Mouse (Mus musculus): ENCODE results near the gene Rin1. TPM values are rescaled to one million over a fixed set of nuclear protein-coding genes. Genes with fewer than 3 reads are reported as not detected.
A peak's percentile ranks its signal among the peaks of the same experiment; 100 is the strongest.

Gene Rin1
- polyA plus RNA-seq, 1 experiment from 2014 or later, result 1.1 TPM

DNA sequence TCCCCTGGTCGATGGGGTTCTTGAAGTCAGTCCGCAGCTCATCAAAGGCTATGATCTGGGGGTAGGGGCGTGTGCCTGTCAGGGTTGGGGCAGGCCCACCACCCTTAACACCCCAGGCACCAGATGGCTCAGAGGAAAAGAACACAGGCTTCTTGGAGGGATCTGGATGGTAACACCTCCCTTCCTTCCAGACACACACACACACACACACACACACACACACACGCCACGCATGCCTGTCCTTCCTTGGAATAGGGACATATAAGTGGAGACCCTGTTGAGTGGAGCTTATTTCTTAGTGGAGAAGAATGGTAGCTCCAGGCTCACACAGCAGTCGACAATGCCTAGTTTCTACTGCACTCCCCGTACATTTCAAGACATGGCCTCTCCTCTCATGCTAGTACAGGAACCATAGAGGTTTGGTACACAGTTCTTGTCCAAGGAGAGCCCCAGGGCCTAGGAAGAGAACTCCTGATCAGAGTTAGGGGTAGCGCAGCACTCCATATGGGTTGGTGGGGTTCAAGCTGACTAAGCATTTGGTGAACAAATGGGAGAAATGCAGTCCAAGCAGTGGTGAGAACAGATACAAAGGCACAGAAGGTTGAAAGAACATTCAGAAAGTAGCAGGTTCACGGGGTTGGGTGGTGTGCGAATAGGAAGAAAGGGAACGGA, 44.6 kb downstream of the Rin1 start:
- ATAC-seq (ENCODE audit: low FRiP score), result no peak
- Histone ChIP-seq H3K4me2 (replicated peaks) (peak overlapping the region; percentile 56), H3K9me3 (ENCODE audit: control insufficient read depth, low read length) (no peaks in the 10 kb centered on the region), H3K27me3 (ENCODE audit: control insufficient read depth, insufficient read depth, low read length) (no peaks in the 10 kb centered on the region), H3K27ac (peak overlapping the region; percentile 96), H3K9ac (peak overlapping the region; percentile 99), H3K36me3 (replicated peaks; ENCODE audit: control insufficient read depth, insufficient read depth) (peaks cover 46% of the 10 kb centered on the region), H3K4me3 (replicated peaks; ENCODE audit: low read length) (peak overlapping the region; percentile 69), H3K4me1 (replicated peaks; ENCODE audit: control insufficient read depth, insufficient read depth, low read length) (peaks cover 49% of the 10 kb centered on the region)
- WGBS, result 26% methylated on average over 11 of the region's 11 CpGs
- no peak for DNase-seq (ENCODE audit: low spot score)

DNA sequence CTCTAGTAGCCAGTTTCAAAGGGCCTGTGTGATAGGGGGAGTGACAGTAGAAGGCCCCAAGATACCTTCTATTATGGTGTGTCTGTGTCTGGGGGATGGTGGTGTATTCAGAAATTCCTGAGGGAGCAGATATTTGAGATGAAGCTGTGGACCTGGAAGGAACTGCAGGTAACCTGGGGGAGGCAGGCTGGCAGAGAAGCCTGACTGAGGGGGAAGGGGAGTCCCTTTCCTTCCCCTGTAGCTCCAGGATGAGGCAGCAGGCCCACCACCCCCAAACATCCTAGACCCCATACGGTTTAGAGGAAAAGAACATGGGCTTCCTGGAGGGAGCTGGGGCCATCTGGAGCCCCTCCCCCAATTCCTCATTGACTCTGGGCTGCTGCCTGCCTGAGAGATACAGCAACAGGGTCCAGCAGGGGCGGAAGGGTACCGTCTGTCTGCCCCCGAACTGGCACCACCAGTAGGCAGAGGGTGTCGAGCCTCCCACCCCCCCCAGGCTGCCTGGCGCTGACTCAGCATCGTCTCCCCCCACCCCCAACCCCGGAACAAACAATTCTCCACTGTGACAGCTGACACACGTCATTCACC, 45.7 kb downstream of the Rin1 start:
- peak overlapping the region; percentile 69 for H3K4me3 ChIP-seq (replicated peaks; ENCODE audit: low read length)
- ATAC-seq (ENCODE audit: low FRiP score) (no peak), DNase-seq (ENCODE audit: low spot score) (no peak)
- peaks cover 48% of the 10 kb centered on the region for H3K36me3 ChIP-seq (replicated peaks; ENCODE audit: control insufficient read depth, insufficient read depth)
- H3K4me2 ChIP-seq (replicated peaks), result peak overlapping the region; percentile 56
- H3K4me1 ChIP-seq (replicated peaks; ENCODE audit: control insufficient read depth, insufficient read depth, low read length), result peaks cover 49% of the 10 kb centered on the region
- no peaks in the 10 kb centered on the region for H3K9me3 ChIP-seq (ENCODE audit: control insufficient read depth, low read length)
- peak overlapping the region; percentile 96 for H3K27ac ChIP-seq
- H3K27me3 ChIP-seq (ENCODE audit: control insufficient read depth, insufficient read depth, low read length), result no peaks in the 10 kb centered on the region
- H3K9ac ChIP-seq, result peak overlapping the region; percentile 99
- whole genome bisulfite sequencing, result 6% methylated on average over 9 of the region's 9 CpGs

DNA sequence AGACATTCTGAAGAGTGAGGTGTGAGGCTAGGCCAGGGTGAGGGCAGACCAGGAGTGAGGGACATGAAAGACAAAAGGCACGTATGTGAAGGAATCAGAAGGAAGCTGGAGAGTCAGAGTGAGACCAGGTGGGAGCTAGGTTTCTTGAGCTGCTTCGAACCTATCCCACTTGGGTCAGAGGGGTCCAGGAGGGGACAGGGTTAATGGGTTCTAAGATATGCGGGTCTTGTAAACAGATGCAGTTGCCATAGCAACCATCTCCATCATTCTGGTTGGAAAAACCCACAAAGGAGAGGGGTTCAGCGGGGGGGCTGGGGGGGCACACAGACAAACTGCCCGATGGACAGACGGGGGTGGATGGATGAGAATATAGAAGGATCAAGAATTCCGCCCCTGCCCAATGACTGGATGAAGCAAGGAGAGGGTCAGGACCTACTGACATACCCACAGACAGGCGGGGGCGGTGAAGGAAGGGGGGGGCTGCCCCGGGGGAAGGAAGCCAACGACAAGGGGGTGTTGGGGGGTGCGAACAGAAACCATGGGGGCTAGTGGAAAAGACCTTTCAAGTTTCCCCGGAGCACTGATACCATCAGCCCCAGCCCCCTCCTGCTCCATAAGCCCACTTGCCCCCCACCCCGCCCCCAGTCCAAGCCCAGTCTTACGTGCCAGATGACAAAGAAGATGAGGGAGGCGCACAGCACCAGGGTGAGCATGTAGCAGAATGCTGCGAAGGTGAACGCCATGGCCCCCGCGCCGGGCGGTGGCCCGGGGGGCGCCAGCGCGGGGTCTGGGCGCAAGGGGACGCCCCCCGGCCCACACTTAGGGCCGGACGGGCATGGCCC, 47.5 kb downstream of the Rin1 start:
- ATAC-seq (ENCODE audit: low FRiP score) (peak; percentile 15; the same call in 1 of the 2 replicates), DNase-seq (ENCODE audit: low spot score) (peak; percentile 58)
- H3K36me3 ChIP-seq (replicated peaks; ENCODE audit: control insufficient read depth, insufficient read depth), result peaks cover 48% of the 10 kb centered on the region
- H3K27me3 ChIP-seq (ENCODE audit: control insufficient read depth, insufficient read depth, low read length), result no peaks in the 10 kb centered on the region
- H3K27ac ChIP-seq, result peak overlapping the region; percentile 96
- peak overlapping the region; percentile 99 for H3K9ac ChIP-seq
- H3K4me2 ChIP-seq (replicated peaks), result peak overlapping the region; percentile 56
- H3K4me1 ChIP-seq (replicated peaks; ENCODE audit: control insufficient read depth, insufficient read depth, low read length), result peaks cover 49% of the 10 kb centered on the region
- peak overlapping the region; percentile 69 for H3K4me3 ChIP-seq (replicated peaks; ENCODE audit: low read length)
- 1% methylated on average over 28 of the region's 31 CpGs for WGBS
- no peaks in the 10 kb centered on the region for H3K9me3 ChIP-seq (ENCODE audit: control insufficient read depth, low read length)

DNA sequence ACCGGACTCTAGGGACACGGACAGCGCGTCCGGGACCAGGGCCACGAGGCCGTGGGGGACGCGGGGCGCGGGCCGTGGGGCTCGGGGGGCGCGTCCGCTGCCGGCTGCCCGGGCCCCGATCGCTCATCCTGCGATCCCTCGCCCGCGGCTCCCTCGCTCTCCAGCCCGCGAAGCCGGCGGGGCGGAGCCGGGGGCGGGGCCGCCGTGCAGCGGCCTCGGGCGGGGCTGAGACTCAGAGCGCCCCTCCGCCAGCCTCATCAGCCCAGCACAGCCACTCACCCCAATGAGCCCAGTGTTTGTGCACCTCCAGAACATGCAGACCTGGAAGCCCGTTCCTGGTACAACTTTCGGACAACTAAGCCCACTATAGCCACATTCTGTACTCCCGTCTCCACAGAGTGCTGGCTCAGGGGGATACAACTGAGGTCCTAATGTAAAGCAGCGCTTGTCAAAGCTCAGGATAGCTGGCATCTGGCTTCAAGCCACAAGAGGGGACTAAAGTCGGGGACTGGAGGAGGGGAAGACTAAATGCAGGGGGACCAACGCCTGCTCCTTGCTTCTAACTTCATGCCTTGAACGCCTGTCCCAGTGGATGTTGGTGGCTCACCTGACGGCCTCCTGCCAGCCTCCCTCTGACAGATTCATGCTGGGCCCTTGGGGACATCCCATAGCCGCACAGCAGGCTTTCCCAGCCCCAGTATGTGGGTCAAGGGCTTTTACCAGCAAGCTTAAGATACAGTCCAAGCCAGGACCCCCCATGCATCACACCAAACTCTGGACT, 48.3 kb downstream of the Rin1 start, which contains the start of gene Cnih2:
TSS of gene Cnih2 (minus strand) at position 159 of the 781 bp plus-strand sequence.
- Histone ChIP-seq H3K27me3 (ENCODE audit: control insufficient read depth, insufficient read depth, low read length) (no peaks in the 10 kb centered on the region), H3K36me3 (replicated peaks; ENCODE audit: control insufficient read depth, insufficient read depth) (peaks cover 48% of the 10 kb centered on the region), H3K27ac (peak within 1 kb of the TSS; percentile 96), H3K4me1 (replicated peaks; ENCODE audit: control insufficient read depth, insufficient read depth, low read length) (peaks cover 43% of the 10 kb centered on the region), H3K9me3 (ENCODE audit: control insufficient read depth, low read length) (no peaks in the 10 kb centered on the region), H3K9ac (peak within 1 kb of the TSS; percentile 99), H3K4me3 (replicated peaks; ENCODE audit: low read length) (peak within 1 kb of the TSS; percentile 69), H3K4me2 (replicated peaks) (peak within 1 kb of the TSS; percentile 56)
- peak; percentile 70 for ATAC-seq (ENCODE audit: low FRiP score)
- DNase-seq (ENCODE audit: low spot score), result peak; percentile 79
- 1% methylated on average over 21 of the region's 48 CpGs for WGBS

DNA sequence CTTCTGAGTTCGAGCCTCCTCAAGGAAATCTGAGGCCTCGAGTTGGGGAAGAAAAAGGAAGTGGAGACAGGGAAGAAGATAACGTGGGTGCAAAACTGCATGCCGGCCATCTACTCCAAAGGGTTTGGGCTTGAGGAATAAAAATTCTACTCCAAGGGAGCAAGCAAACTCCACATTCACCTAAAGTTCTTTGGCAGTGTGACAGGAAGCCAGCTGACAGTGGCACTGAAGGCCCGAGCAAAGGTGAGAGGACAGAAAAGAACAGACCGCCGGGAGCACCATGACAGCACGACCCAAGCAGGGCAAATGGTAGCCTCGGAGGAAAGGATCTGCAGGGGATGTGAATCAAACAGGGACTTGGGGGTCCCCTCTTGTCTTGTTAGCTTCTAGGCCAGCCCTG, 55.8 kb downstream of the Rin1 start:
- H3K4me2 ChIP-seq (replicated peaks), result peak overlapping the region; percentile 92

More for the DNA sequence above, 55.8 kb downstream of the Rin1 start:
- Histone ChIP-seq H3K9ac (peak overlapping the region; percentile 91), H3K27me3 (ENCODE audit: control insufficient read depth, insufficient read depth, low read length) (no peaks in the 10 kb centered on the region), H3K9me3 (ENCODE audit: control insufficient read depth, low read length) (no peaks in the 10 kb centered on the region), H3K36me3 (replicated peaks; ENCODE audit: control insufficient read depth, insufficient read depth) (peaks cover 77% of the 10 kb centered on the region), H3K4me3 (replicated peaks; ENCODE audit: low read length) (peak overlapping the region; percentile 62), H3K27ac (peak overlapping the region; percentile 94), H3K4me1 (replicated peaks; ENCODE audit: control insufficient read depth, insufficient read depth, low read length) (peaks cover 7% of the 10 kb centered on the region)
- WGBS, result 24% methylated on average over 9 of the region's 9 CpGs
- no peak for DNase-seq (ENCODE audit: low spot score)
- no peak for ATAC-seq (ENCODE audit: low FRiP score)

Other genes with a start within 250 kb of the Rin1 start
- 8.6 and 10.5 TPM in 2 replicates for gene Gm21992, start 238.9 kb upstream of the Rin1 start, polyA plus RNA-seq (2014; fragmentation: Nextera tagmentation; extraction: Ambion mirVana)
- gene Rbm14, start 238.8 kb upstream of the Rin1 start, polyA plus RNA-seq (2014; fragmentation: Nextera tagmentation; extraction: Ambion mirVana), result 56.3 and 62.8 TPM in 2 replicates
- gene Ccs, start 211.1 kb upstream of the Rin1 start, polyA plus RNA-seq (2014; fragmentation: Nextera tagmentation; extraction: Ambion mirVana), result 31.9 and 41.4 TPM in 2 replicates
- gene Ccdc87, start 211.1 kb upstream of the Rin1 start, polyA plus RNA-seq (2014; fragmentation: Nextera tagmentation; extraction: Ambion mirVana), result 0.71 and 0.81 TPM in 2 replicates
- 68.8 and 74.4 TPM in 2 replicates for gene Ctsf, start 195.4 kb upstream of the Rin1 start, polyA plus RNA-seq (2014; fragmentation: Nextera tagmentation; extraction: Ambion mirVana)
- 2.9 and 3.2 TPM in 2 replicates for gene Actn3, start 172.6 kb upstream of the Rin1 start, polyA plus RNA-seq (2014; fragmentation: Nextera tagmentation; extraction: Ambion mirVana)
- gene Zdhhc24, start 171.8 kb upstream of the Rin1 start, polyA plus RNA-seq (2014; fragmentation: Nextera tagmentation; extraction: Ambion mirVana), result 17.0 and 17.7 TPM in 2 replicates
- 12.5 and 12.9 TPM in 2 replicates for gene Bbs1, start 143.9 kb upstream of the Rin1 start, polyA plus RNA-seq (2014; fragmentation: Nextera tagmentation; extraction: Ambion mirVana)
- 90.7 and 95.7 TPM in 2 replicates for gene Dpp3, start 122.2 kb upstream of the Rin1 start, polyA plus RNA-seq (2014; fragmentation: Nextera tagmentation; extraction: Ambion mirVana)
- 9.5 and 11.6 TPM in 2 replicates for gene Peli3, start 107.4 kb upstream of the Rin1 start, polyA plus RNA-seq (2014; fragmentation: Nextera tagmentation; extraction: Ambion mirVana)
- 119 TPM in 2 replicates for gene Mrpl11, start 88.3 kb upstream of the Rin1 start, polyA plus RNA-seq (2014; fragmentation: Nextera tagmentation; extraction: Ambion mirVana)
- gene Npas4, start 60.2 kb upstream of the Rin1 start, polyA plus RNA-seq (2014; fragmentation: Nextera tagmentation; extraction: Ambion mirVana), result 0.23 and 0.31 TPM in 2 replicates
- gene Slc29a2, start 26.6 kb upstream of the Rin1 start, polyA plus RNA-seq (2014; fragmentation: Nextera tagmentation; extraction: Ambion mirVana), result 9.9 and 10.7 TPM in 2 replicates
- gene B4gat1, start 11.7 kb upstream of the Rin1 start, polyA plus RNA-seq (2014; fragmentation: Nextera tagmentation; extraction: Ambion mirVana), result 93.7 and 101 TPM in 2 replicates
- gene AC124502.3, start 11.6 kb upstream of the Rin1 start, polyA plus RNA-seq (2014; fragmentation: Nextera tagmentation; extraction: Ambion mirVana), result 1.4 and 1.9 TPM in 2 replicates
- gene Brms1, start 9.1 kb upstream of the Rin1 start, polyA plus RNA-seq (2014; fragmentation: Nextera tagmentation; extraction: Ambion mirVana), result 28.6 and 29.5 TPM in 2 replicates
- 23.8 and 26.4 TPM in 2 replicates for gene Cd248, start 17.6 kb downstream of the Rin1 start, polyA plus RNA-seq (2014; fragmentation: Nextera tagmentation; extraction: Ambion mirVana)
- gene Tmem151a, start 35.0 kb downstream of the Rin1 start, polyA plus RNA-seq (2014; fragmentation: Nextera tagmentation; extraction: Ambion mirVana), result 20.7 and 23.8 TPM in 2 replicates
- gene Yif1a, start 38.1 kb downstream of the Rin1 start, polyA plus RNA-seq (2014; fragmentation: Nextera tagmentation; extraction: Ambion mirVana), result 62.4 and 72.6 TPM in 2 replicates
- gene Cnih2, start 48.0 kb downstream of the Rin1 start, polyA plus RNA-seq (2014; fragmentation: Nextera tagmentation; extraction: Ambion mirVana), result 485 and 502 TPM in 2 replicates
- gene Rab1b, start 56.6 kb downstream of the Rin1 start, polyA plus RNA-seq (2014; fragmentation: Nextera tagmentation; extraction: Ambion mirVana), result 210 and 213 TPM in 2 replicates
- gene Klc2, start 68.1 kb downstream of the Rin1 start, polyA plus RNA-seq (2014; fragmentation: Nextera tagmentation; extraction: Ambion mirVana), result 72.7 and 72.9 TPM in 2 replicates
- 54.3 and 59.7 TPM in 2 replicates for gene Pacs1, start 222.6 kb downstream of the Rin1 start, polyA plus RNA-seq (2014; fragmentation: Nextera tagmentation; extraction: Ambion mirVana)
- 299 and 305 TPM in 2 replicates for gene Sf3b2, start 245.0 kb downstream of the Rin1 start, polyA plus RNA-seq (2014; fragmentation: Nextera tagmentation; extraction: Ambion mirVana)
- 34.2 and 39.8 TPM in 2 replicates for gene Gal3st3, start 247.8 kb downstream of the Rin1 start, polyA plus RNA-seq (2014; fragmentation: Nextera tagmentation; extraction: Ambion mirVana)